Mouse (Mus musculus): ENCODE data around the gene Car3. TPM values are rescaled to one million over a fixed set of nuclear protein-coding genes. Genes with fewer than 3 reads are reported as not detected.
"Not testable (repeated sequence)": the region's sequence is repeated elsewhere in the genome, so short reads cannot be mapped to it uniquely, and the experiment has no call there.

Car3 gene
- 4.8 and 7.5 TPM in 2 replicates for polyA plus RNA-seq (2014; fragmentation: Nextera tagmentation; extraction: Ambion mirVana)

- no peaks in the 10 kb centered on the region for H3K9me3 ChIP-seq (replicated peaks; ENCODE audit: control insufficient read depth, low read length)
- H3K36me3 ChIP-seq (replicated peaks; ENCODE audit: control insufficient read depth, insufficient read depth, low read depth, low read length): no peaks in the 10 kb centered on the region
- no peaks in the 10 kb centered on the region for H3K4me1 ChIP-seq (ENCODE audit: control insufficient read depth, insufficient read depth, low read length)
- peak within 1 kb of the TSS; percentile 34 for H3K4me3 ChIP-seq (ENCODE audit: low read depth, low read length)
- DNase-seq (ENCODE audit: low spot score) (peak; percentile 66), ATAC-seq (replicated peaks; ENCODE audit: insufficient number of reproducible peaks, low FRiP score, low TSS enrichment, low read depth) (peak; percentile 87)
- H3K27me3 ChIP-seq (ENCODE audit: control insufficient read depth, insufficient read depth, low read length): no peaks in the 10 kb centered on the region
- no peak within 1 kb of the TSS for H3K27ac ChIP-seq (replicated peaks; ENCODE audit: low read depth, low read length)
- H3K9ac ChIP-seq (replicated peaks; ENCODE audit: low read length): peak within 1 kb of the TSS; percentile 59
- peak within 1 kb of the TSS; percentile 79 for H3K4me2 ChIP-seq (ENCODE audit: low read depth, low read length)
- 3% methylated on average over 18 of the region's 18 CpGs for WGBS
Observed at GRCm38 (mm10) chr3:14863022-14863711, at the start of gene Car3. TSS of gene Car3 (plus strand) at chr3:14863512.

GRCm38 (mm10) chr3:14815396-14815795 lies 47.9 kb upstream of the Car3 start:
- DNase-seq (ENCODE audit: low spot score); ATAC-seq (replicated peaks; ENCODE audit: insufficient number of reproducible peaks, low FRiP score, low TSS enrichment, low read depth); H3K4me1 ChIP-seq (ENCODE audit: control insufficient read depth, insufficient read depth, low read length); H3K27me3 ChIP-seq (ENCODE audit: control insufficient read depth, insufficient read depth, low read length); H3K36me3 ChIP-seq (replicated peaks; ENCODE audit: control insufficient read depth, insufficient read depth, low read depth, low read length); H3K4me2 ChIP-seq (ENCODE audit: low read depth, low read length); H3K9me3 ChIP-seq (replicated peaks; ENCODE audit: control insufficient read depth, low read length); H3K9ac ChIP-seq (replicated peaks; ENCODE audit: low read length); H3K4me3 ChIP-seq (ENCODE audit: low read depth, low read length); H3K27ac ChIP-seq (replicated peaks; ENCODE audit: low read depth, low read length): not testable (repeated sequence)
- whole genome bisulfite sequencing: 85% methylated on average over 1 of the region's 1 CpGs

GRCm38 (mm10) chr3:14819844-14820504 lies 43.3 kb upstream of the Car3 start:
- H3K27ac ChIP-seq (replicated peaks; ENCODE audit: low read depth, low read length): no peak overlapping the region
- 80% methylated on average over 1 of the region's 1 CpGs for WGBS
- DNase-seq (ENCODE audit: low spot score): no peak
- ATAC-seq (replicated peaks; ENCODE audit: insufficient number of reproducible peaks, low FRiP score, low TSS enrichment, low read depth): no peak
- no peak overlapping the region for H3K4me3 ChIP-seq (ENCODE audit: low read depth, low read length)
- H3K4me2 ChIP-seq (ENCODE audit: low read depth, low read length): no peak overlapping the region
- no peaks in the 10 kb centered on the region for H3K9me3 ChIP-seq (replicated peaks; ENCODE audit: control insufficient read depth, low read length)
- no peak overlapping the region for H3K9ac ChIP-seq (replicated peaks; ENCODE audit: low read length)
- H3K36me3 ChIP-seq (replicated peaks; ENCODE audit: control insufficient read depth, insufficient read depth, low read depth, low read length): no peaks in the 10 kb centered on the region
- H3K4me1 ChIP-seq (ENCODE audit: control insufficient read depth, insufficient read depth, low read length): no peaks in the 10 kb centered on the region
- no peaks in the 10 kb centered on the region for H3K27me3 ChIP-seq (ENCODE audit: control insufficient read depth, insufficient read depth, low read length)

- Histone ChIP-seq H3K9ac (replicated peaks; ENCODE audit: low read length) (no peak overlapping the region), H3K27ac (replicated peaks; ENCODE audit: low read depth, low read length) (no peak overlapping the region), H3K4me3 (ENCODE audit: low read depth, low read length) (no peak overlapping the region), H3K4me1 (ENCODE audit: control insufficient read depth, insufficient read depth, low read length) (no peaks in the 10 kb centered on the region), H3K27me3 (ENCODE audit: control insufficient read depth, insufficient read depth, low read length) (no peaks in the 10 kb centered on the region), H3K4me2 (ENCODE audit: low read depth, low read length) (no peak overlapping the region), H3K9me3 (replicated peaks; ENCODE audit: control insufficient read depth, low read length) (no peaks in the 10 kb centered on the region), H3K36me3 (replicated peaks; ENCODE audit: control insufficient read depth, insufficient read depth, low read depth, low read length) (no peaks in the 10 kb centered on the region)
- ATAC-seq (replicated peaks; ENCODE audit: insufficient number of reproducible peaks, low FRiP score, low TSS enrichment, low read depth) (no peak), DNase-seq (ENCODE audit: low spot score) (no peak)
Observed at GRCm38 (mm10) chr3:14828896-14829295, 34.4 kb upstream of the Car3 start.

GRCm38 (mm10) chr3:14831219-14831835 lies 32.0 kb upstream of the Car3 start:
- H3K4me1 ChIP-seq (ENCODE audit: control insufficient read depth, insufficient read depth, low read length): no peaks in the 10 kb centered on the region
- no peak for ATAC-seq (replicated peaks; ENCODE audit: insufficient number of reproducible peaks, low FRiP score, low TSS enrichment, low read depth)

GRCm38 (mm10) chr3:14832766-14833165 lies 30.5 kb upstream of the Car3 start:
- no peak for DNase-seq (ENCODE audit: low spot score)
- Histone ChIP-seq H3K9me3 (replicated peaks; ENCODE audit: control insufficient read depth, low read length) (no peaks in the 10 kb centered on the region), H3K9ac (replicated peaks; ENCODE audit: low read length) (no peak overlapping the region), H3K4me2 (ENCODE audit: low read depth, low read length) (no peak overlapping the region), H3K4me1 (ENCODE audit: control insufficient read depth, insufficient read depth, low read length) (no peaks in the 10 kb centered on the region), H3K27ac (replicated peaks; ENCODE audit: low read depth, low read length) (no peak overlapping the region), H3K4me3 (ENCODE audit: low read depth, low read length) (no peak overlapping the region), H3K36me3 (replicated peaks; ENCODE audit: control insufficient read depth, insufficient read depth, low read depth, low read length) (no peaks in the 10 kb centered on the region), H3K27me3 (ENCODE audit: control insufficient read depth, insufficient read depth, low read length) (no peaks in the 10 kb centered on the region)
- no peak for ATAC-seq (replicated peaks; ENCODE audit: insufficient number of reproducible peaks, low FRiP score, low TSS enrichment, low read depth)

More at GRCm38 (mm10) chr3:14831219-14831835, 32.0 kb upstream of the Car3 start:
- H3K36me3 ChIP-seq (replicated peaks; ENCODE audit: control insufficient read depth, insufficient read depth, low read depth, low read length): no peaks in the 10 kb centered on the region
- H3K9ac ChIP-seq (replicated peaks; ENCODE audit: low read length): no peak overlapping the region
- no peak overlapping the region for H3K4me2 ChIP-seq (ENCODE audit: low read depth, low read length)
- no peak overlapping the region for H3K4me3 ChIP-seq (ENCODE audit: low read depth, low read length)
- WGBS: 85% methylated on average over 5 of the region's 5 CpGs
- H3K27ac ChIP-seq (replicated peaks; ENCODE audit: low read depth, low read length): no peak overlapping the region
- H3K9me3 ChIP-seq (replicated peaks; ENCODE audit: control insufficient read depth, low read length): no peaks in the 10 kb centered on the region
- H3K27me3 ChIP-seq (ENCODE audit: control insufficient read depth, insufficient read depth, low read length): no peaks in the 10 kb centered on the region
- DNase-seq (ENCODE audit: low spot score): no peak

GRCm38 (mm10) chr3:14838936-14839335 lies 24.4 kb upstream of the Car3 start:
- no peaks in the 10 kb centered on the region for H3K9me3 ChIP-seq (replicated peaks; ENCODE audit: control insufficient read depth, low read length)
- H3K4me1 ChIP-seq (ENCODE audit: control insufficient read depth, insufficient read depth, low read length): no peaks in the 10 kb centered on the region
- H3K36me3 ChIP-seq (replicated peaks; ENCODE audit: control insufficient read depth, insufficient read depth, low read depth, low read length): no peaks in the 10 kb centered on the region
- ATAC-seq (replicated peaks; ENCODE audit: insufficient number of reproducible peaks, low FRiP score, low TSS enrichment, low read depth) (no peak), DNase-seq (ENCODE audit: low spot score) (no peak)
- WGBS: 98% methylated on average over 1 of the region's 1 CpGs
- H3K27ac ChIP-seq (replicated peaks; ENCODE audit: low read depth, low read length): no peak overlapping the region
- no peak overlapping the region for H3K4me3 ChIP-seq (ENCODE audit: low read depth, low read length)
- H3K27me3 ChIP-seq (ENCODE audit: control insufficient read depth, insufficient read depth, low read length): no peaks in the 10 kb centered on the region
- no peak overlapping the region for H3K9ac ChIP-seq (replicated peaks; ENCODE audit: low read length)
- H3K4me2 ChIP-seq (ENCODE audit: low read depth, low read length): no peak overlapping the region

Measured in embryonic facial prominence, embryonic 11.5 days (tissue).